Mouse (Mus musculus): ENCODE data around the gene Clk2.
A peak's percentile ranks its signal among the peaks of the same experiment; 100 is the strongest.
"Not testable (repeated sequence)": the region's sequence is repeated elsewhere in the genome, so short reads cannot be mapped to it uniquely, and the experiment has no call there.

The Clk2 gene

DNA sequence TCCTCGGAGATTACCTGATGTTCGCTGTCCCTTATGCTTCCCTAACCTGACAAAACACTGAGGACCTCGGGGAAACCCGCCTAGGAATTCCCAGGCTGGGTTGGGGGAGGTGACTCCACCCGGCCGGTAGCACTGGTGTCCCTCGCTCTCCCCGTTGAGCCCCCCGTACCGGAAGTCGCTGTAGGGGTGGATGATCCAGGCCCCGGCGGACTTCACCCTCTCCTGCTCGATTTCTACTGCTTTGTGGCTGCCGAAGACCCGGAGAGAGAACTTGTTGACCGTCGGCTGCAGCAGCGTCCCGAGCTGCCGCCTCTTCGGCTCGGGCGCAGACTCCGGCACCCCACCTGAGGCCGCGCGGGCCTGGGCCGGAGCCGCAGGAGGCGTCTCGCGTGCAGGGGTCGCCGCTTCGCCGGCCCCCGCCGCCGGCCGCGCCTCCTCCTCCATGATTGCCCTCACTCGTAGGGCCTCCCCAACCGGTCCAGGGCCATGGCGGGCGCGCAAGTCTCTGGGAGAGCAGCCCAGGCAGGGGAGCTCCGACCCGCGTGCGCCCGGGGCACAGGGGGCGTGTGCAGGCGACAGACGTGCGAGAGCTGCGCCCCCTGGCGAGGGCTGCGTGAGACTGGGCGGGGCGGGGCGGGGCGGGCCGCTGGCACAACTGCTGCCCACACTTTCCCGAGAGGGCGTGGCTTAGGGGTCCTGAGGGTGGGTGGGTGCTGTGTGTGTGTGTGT lies 4.8 kb upstream of the Clk2 start, which contains the start of gene Hcn3:
Hcn3 (minus strand) TSS at position 581 of the 729 bp plus-strand sequence.
- DNase-seq (ENCODE audit: low read depth in 2 of 2, low spot score in 2 of 2): peak; percentile 72 to 73

DNA sequence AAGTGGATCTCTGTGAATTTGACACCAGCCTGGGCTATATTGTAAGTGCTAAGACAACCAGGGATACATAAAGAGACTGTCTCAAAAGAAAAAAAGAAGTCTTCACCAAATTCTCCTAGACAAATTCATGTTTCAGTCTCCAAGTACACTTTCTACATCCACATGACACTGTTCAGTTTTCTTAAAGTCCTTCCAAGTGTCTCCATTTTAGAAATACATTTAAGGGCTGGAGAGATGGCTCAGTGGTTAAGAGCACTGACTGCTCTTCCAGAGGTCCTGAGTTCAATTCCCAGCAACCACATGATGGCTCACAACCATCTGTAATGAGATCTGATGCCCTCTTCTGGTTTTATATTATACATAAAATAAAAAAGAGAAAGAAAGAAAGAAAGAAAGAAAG lies 3.4 kb upstream of the Clk2 start:
- not testable (repeated sequence) for DNase-seq (ENCODE audit: low read depth in 2 of 2, low spot score in 2 of 2)

DNA sequence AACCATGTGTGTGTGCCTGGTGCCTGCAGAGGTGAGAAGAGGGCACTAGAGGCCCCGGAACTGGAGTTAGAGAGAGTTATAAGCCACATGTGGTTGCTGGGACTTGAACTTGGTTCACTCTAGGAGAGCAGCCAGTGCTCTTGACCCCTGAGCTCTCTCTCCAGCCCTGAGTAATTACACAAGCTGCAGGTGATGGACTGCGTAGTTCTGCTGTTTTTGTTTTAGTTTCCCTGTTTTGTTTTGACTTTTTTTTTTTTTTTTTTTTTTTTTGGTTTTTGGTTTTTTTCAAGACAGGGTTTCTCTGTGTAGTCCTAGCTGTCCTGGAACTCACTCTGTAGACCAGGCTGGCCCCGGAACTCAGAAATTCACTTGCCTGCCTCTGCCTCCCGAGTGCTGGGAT lies 2.8 kb upstream of the Clk2 start:
- DNase-seq (ENCODE audit: low read depth in 2 of 2, low spot score in 2 of 2): no peak

GRCm38 (mm10) chr3:89163123-89163522 lies 1.5 kb upstream of the Clk2 start:
- DNase-seq (ENCODE audit: low read depth in 2 of 2, low spot score in 2 of 2): no peak

DNA sequence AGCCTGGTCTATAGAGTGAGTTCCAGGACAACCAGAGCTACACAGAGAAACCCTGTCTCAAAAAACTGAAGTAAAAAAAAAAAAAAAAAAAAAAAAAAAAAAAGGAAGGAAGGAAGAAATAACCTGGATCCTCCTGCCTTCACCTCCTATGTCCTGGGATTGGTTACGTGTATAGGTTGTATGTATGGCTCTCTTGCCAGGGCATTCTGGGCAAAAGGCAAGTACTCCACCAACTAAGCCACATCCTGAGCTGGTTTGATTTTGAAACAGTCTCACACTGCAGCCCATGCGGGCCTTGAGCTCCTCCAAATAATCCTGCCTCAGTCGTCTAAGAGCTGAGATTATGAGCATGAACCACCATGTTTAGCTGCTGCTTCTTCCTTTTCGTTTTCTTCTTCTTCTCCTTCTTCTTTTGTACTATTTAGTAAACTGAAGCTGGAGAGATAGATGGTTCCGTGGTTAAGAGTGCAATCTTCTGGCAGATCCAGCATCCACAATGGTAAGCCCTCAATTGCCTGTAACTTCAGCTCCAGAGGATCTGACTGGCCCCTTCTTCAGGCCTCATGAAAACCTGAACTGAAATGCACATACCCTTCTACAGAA lies 851 bp upstream of the Clk2 start:
- DNase-seq (ENCODE audit: low read depth in 2 of 2, low spot score in 2 of 2): peak in 1 of 2 experiments; percentile 29

- DNase-seq (ENCODE audit: low read depth in 2 of 2, low spot score in 2 of 2): no peak
These were observed 774 bp downstream of the Clk2 start for GRCm38 (mm10) chr3:89165268-89165870.

DNA sequence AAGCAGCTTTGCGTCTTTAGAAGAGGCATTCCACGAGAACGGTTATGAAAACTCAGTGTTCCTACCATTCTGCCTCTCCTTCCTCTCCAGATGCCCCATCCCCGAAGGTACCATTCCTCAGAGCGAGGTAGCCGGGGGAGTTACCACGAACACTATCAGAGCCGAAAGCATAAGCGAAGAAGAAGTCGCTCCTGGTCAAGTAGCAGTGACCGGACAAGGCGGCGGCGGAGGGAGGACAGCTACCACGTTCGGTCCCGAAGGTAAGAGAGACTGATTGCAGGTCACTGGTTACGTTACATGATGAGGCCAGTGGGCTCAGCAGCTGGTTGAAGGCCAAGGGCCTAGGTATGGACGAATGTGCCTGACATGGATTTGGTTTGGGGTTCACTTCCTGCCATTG lies 2.4 kb downstream of the Clk2 start:
- DNase-seq (ENCODE audit: low read depth in 2 of 2, low spot score in 2 of 2): no peak

DNA sequence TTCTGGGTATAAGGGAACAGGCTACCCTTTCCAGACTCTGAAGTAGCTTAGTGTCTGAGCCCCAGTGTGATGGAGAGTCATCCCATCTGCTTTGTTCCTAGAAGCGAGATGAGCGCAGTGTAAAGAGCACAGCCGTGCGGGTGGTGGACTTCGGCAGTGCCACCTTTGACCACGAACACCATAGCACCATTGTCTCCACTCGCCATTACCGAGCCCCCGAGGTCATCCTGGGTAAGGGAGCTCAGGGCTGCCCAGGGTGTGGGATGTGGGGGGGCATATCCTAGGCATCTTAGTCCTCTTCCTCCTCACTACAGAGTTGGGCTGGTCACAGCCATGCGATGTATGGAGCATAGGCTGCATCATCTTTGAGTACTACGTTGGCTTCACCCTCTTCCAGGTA lies 10.2 kb downstream of the Clk2 start:
- DNase-seq (ENCODE audit: low read depth in 2 of 2, low spot score in 2 of 2): no peak

DNA sequence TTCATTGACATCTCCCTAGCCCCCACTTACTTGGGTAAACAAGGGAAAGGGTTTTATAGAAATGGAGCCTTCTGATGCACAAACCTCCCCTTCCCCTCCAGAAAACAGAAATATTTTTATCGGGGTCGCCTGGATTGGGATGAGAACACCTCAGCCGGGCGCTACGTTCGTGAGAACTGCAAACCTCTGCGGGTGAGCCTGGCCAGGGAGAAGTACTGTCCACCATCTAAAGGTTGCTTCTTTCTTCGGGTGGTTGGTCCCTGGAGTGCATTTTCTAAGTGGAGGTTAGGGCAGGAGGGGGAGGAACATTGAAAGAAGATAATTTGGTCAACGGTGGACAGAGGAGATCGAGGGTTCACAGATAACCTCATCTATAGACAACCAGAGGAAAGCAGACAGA lies 10.9 kb downstream of the Clk2 start:
- no peak for DNase-seq (ENCODE audit: low read depth in 2 of 2, low spot score in 2 of 2)

- DNase-seq (ENCODE audit: low read depth in 2 of 2, low spot score in 2 of 2): no peak
These were observed 11.8 kb downstream of the Clk2 start for GRCm38 (mm10) chr3:89176421-89176820.

GRCm38 (mm10) chr3:89177242-89178106 lies 12.9 kb downstream of the Clk2 start, which contains the start of gene Scamp3:
Gene Scamp3, plus strand, starts transcription at chr3:89177473.
- DNase-seq (ENCODE audit: low read depth in 2 of 2, low spot score in 2 of 2): peak; percentile 72 to 76

DNA sequence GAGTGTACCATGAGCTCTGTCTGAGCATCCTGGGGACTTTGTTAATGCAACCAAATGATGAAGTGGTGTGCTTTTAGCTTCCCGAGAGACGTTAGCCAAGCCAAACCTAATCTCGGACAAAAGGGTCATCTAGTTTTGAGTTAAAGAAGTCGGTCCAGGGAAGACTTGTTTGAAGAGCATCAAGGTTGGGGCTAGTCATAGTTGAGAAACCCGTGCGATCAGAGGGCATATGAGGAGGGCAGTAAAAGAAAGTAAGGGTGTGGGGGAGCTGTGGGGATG lies 13.5 kb downstream of the Clk2 start:
- DNase-seq (ENCODE audit: low read depth in 2 of 2, low spot score in 2 of 2): no peak

GRCm38 (mm10) chr3:89179056-89179455 lies 14.5 kb downstream of the Clk2 start:
- DNase-seq (ENCODE audit: low read depth in 2 of 2, low spot score in 2 of 2): no peak

DNA sequence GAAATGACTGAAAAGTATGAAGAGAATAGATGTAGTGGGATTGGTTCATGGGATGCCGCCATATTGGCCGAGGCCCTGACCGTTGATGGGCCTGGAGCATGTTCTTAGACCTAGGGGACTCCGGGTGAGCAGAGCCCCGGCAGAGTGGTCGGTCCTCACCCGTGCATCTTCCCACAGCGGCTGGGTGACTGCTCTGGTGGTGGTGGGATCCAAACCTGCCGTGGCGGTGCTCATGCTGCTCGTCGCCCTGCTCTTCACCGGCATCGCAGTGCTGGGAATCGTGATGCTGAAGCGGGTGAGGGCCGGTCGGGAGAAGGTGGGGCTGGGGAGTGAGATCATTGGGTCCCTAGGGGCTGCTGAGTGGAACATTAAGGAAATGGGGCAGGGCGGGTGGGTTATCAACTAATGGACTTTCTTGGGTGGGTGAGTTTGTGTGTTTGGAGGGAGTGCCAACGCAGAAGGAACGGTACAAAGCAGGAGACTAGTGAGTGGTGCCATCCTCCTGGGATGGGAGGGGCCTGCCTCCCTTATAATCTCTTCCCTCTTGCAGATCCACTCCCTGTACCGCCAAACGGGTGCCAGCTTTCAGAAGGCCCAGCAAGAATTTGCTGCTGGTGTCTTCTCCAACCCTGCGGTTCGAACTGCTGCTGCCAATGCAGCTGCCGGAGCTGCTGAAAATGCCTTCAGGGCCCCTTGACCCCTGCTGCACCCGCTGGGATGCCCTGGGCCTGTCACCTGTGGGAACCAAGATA lies 17.3 kb downstream of the Clk2 start:
- no peak for DNase-seq (ENCODE audit: low read depth in 2 of 2, low spot score in 2 of 2)

GRCm38 (mm10) chr3:89182531-89183057 lies 18.0 kb downstream of the Clk2 start:
- DNase-seq (ENCODE audit: low read depth in 2 of 2, low spot score in 2 of 2): no peak

- DNase-seq (ENCODE audit: low read depth in 2 of 2, low spot score in 2 of 2): peak in 1 of 2 experiments; percentile 38
These were observed 18.7 kb downstream of the Clk2 start, which contains the start of gene Fam189b for GRCm38 (mm10) chr3:89183058-89183958. Gene Fam189b, plus strand, starts transcription at chr3:89183143.

DNA sequence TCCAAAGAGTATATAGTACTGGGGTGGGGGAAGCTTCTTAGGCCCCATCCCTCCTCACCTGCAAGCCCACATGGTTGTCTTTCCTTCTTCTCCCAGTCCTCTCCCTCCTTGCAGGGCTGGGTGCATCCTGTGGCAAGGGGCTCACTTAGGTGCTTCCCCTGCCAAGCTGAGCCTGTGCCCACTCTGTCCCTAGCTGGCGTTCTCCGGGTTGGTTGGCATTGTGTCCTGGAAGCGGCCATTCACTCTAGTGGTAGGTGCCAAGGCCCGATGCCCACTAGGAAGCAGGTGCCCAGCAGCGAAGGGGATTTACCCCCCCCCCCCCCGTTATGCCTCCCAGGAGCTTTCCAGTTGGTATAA lies 19.3 kb downstream of the Clk2 start:
- DNase-seq (ENCODE audit: low read depth in 2 of 2, low spot score in 2 of 2): no peak

DNA sequence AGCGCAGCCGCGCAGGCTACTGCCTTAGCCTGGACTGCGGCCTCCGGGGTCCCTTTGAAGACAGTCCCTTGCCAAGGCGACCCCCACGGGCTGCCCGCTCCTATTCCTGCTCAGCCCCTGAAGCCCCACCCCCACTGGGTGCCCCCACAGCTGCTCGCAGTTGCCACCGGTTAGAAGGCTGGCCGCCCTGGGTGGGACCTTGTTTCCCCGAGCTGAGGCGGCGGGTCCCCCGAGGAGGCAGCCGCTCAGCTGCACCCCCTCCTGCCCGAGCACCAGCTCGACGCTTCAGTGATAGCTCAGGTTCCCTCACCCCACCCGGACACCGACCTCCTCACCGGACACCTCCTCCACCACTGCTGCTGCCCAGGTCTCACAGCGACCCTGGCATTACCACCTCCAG lies 22.6 kb downstream of the Clk2 start:
- no peak for DNase-seq (ENCODE audit: low read depth in 2 of 2, low spot score in 2 of 2)

DNA sequence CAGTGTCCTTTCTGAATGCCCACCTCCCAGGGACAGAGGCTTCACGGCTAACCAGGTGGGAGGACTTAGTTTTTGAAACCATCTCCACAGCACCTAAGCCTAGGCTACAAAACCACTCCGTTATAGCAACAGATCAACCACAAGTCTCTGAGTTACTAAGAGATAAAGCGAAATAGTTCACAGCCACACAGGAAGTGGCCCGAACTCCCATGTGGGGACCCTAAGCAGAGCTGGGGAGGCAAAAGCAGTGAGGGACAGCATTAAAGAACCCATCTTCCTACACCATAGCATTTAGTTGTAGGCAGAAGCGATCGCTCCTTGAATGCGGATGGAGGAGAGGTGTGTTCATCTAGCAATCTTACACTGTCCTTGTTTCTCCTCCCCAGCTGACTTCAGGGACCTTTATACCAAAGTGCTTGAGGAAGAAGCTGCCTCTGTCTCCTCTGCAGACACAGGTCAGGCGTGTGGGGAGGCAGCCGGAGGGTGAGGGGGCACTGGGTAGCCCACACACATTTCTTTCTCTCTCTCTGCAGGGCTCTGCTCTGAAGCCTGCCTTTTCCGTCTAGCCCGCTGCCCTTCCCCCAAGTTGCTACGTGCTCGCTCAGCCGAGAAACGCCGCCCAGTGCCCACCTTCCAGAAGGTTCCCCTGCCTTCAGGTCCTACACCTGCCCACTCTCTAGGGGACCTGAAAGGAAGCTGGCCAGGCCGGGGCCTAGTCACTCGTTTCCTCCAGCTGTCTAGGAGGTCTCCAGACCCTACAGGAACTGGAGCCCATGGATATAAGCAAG lies 23.3 kb downstream of the Clk2 start:
- DNase-seq (ENCODE audit: low read depth in 2 of 2, low spot score in 2 of 2): peak; percentile 35 to 39

All from CD8-positive naive resting alpha-beta T cell, adult 2 months (primary cell).